Mouse (Mus musculus) frontal cortex, postnatal 36 days (tissue): ENCODE measurements around the gene Defb28.

Experiments
- DNase-seq, 2 experiments: peaks; one replicate each; pipeline ENCODE4 v3.0.0; 2022; ENCODE audit warnings: low spot score in 2 of 2

Gene Defb28

GRCm38 (mm10) chr2:152569038-152569437, 51.0 kb downstream of the Defb28 start, which contains the start of gene Gm17416:
Gene Gm17416, plus strand, starts transcription at chr2:152569338.
- DNase-seq, result no peak

- DNase-seq, result no peak
These were observed 51.8 kb downstream of the Defb28 start for GRCm38 (mm10) chr2:152569881-152570280.

GRCm38 (mm10) chr2:152570313-152570712, 52.3 kb downstream of the Defb28 start:
- DNase-seq, result no peak
